Mouse (Mus musculus) midbrain, embryonic 11.5 days (tissue): Measurements from ENCODE around the gene Rap1gap2. TPM values are rescaled to one million over a fixed set of nuclear protein-coding genes. Genes with fewer than 3 reads are reported as not detected.

ENCODE experiments used
- ATAC-seq: fragments of 200-750 bp; cut with Nextera tagmentation; 2 replicates; pipeline ENCODE4 v1.8.0; 2017; ENCODE audit warnings: moderate TSS enrichment, moderate library complexity; ENCODE audit not compliant: low FRiP score
- DNase-seq: peaks from one replicate; pipeline ENCODE4 v3.0.0; 2015; ENCODE audit warnings: low spot score; ENCODE audit errors: missing footprints
- H3K27ac ChIP-seq: fragments of 300-500 bp; sonication (generic); 2 replicates; pipeline ENCODE4 v1.5.1; 2014; ENCODE audit warnings: low read depth, low read length
- H3K27me3 ChIP-seq: fragments of 300-500 bp; sonication (generic); 2 replicates; pipeline ENCODE4 v1.6.1; 2014; ENCODE audit warnings: mild to moderate bottlenecking, low read length, moderate library complexity, mixed read lengths; ENCODE audit not compliant: control insufficient read depth, insufficient read depth
- H3K36me3 ChIP-seq: fragments of 300-500 bp; sonication (generic); 2 replicates; pipeline ENCODE4 v1.6.1; 2014; ENCODE audit warnings: mild to moderate bottlenecking, low read length, moderate library complexity, mixed read lengths; ENCODE audit not compliant: control insufficient read depth, insufficient read depth
- H3K4me1 ChIP-seq: fragments of 300-500 bp; sonication (generic); 2 replicates; pipeline ENCODE4 v1.6.1; 2014; ENCODE audit warnings: low read length; ENCODE audit not compliant: control insufficient read depth, insufficient read depth
- H3K4me2 ChIP-seq: fragments of 300-500 bp; sonication (generic); 2 replicates; pipeline ENCODE4 v1.6.1; 2014; ENCODE audit warnings: mild to moderate bottlenecking, moderate library complexity
- H3K4me3 ChIP-seq: fragments of 300-500 bp; sonication (generic); 2 replicates; pipeline ENCODE4 v1.5.1; 2014; ENCODE audit warnings: low read depth, low read length
- H3K9ac ChIP-seq: fragments of 300-500 bp; sonication (generic); 2 replicates; pipeline ENCODE4 v1.6.1; 2014; ENCODE audit warnings: low read length
- H3K9me3 ChIP-seq: fragments of 300-500 bp; sonication (generic); 2 replicates; pipeline ENCODE4 v1.6.1; 2016; ENCODE audit warnings: low read length; ENCODE audit not compliant: control insufficient read depth
- WGBS: fragments of 180-500 bp; shearing (Covaris S2); extraction: QIAGEN DNeasy Blood & Tissue Kit; methylation state at CpG from one replicate; pipeline ENCODE4 v1.1.7; 2014; 5-methylcytosine and 5-hydroxymethylcytosine counted together
- polyA plus RNA-seq: library from polyadenylated mRNA; unstranded; fragments of >200 nt; fragmentation: Nextera tagmentation; extraction: Ambion mirVana; gene quantifications from 2 replicates; pipeline ENCODE4 v1.2.1, GENCODE M21; 2014

The Rap1gap2 gene
- polyA plus RNA-seq, 1 experiment from 2014 or later = 2.5 TPM

GRCm38 (mm10) chr11:74479715-74480289 is 130.9 kb downstream of the Rap1gap2 start:
- 88% methylated on average over 5 of the region's 5 CpGs for WGBS
- no peak overlapping the region for H3K9ac ChIP-seq
- ATAC-seq (no peak), DNase-seq (no peak)
- no peaks in the 10 kb centered on the region for H3K9me3 ChIP-seq
- no peaks in the 10 kb centered on the region for H3K27me3 ChIP-seq
- H3K4me3 ChIP-seq = no peak overlapping the region
- H3K36me3 ChIP-seq = no peaks in the 10 kb centered on the region
- H3K4me2 ChIP-seq = no peak overlapping the region
- no peaks in the 10 kb centered on the region for H3K4me1 ChIP-seq
- no peak overlapping the region for H3K27ac ChIP-seq

GRCm38 (mm10) chr11:74478877-74479276 is 131.8 kb downstream of the Rap1gap2 start:
- Histone ChIP-seq H3K4me1 (no peaks in the 10 kb centered on the region), H3K36me3 (no peaks in the 10 kb centered on the region), H3K27ac (no peak overlapping the region), H3K4me2 (no peak overlapping the region), H3K9me3 (no peaks in the 10 kb centered on the region), H3K27me3 (no peaks in the 10 kb centered on the region), H3K4me3 (no peak overlapping the region), H3K9ac (no peak overlapping the region)
- DNase-seq = no peak
- 89% methylated on average over 2 of the region's 2 CpGs for WGBS
- no peak for ATAC-seq

GRCm38 (mm10) chr11:74472671-74473070 is 138.0 kb downstream of the Rap1gap2 start:
- no peak overlapping the region for H3K4me2 ChIP-seq
- no peak overlapping the region for H3K4me3 ChIP-seq
- WGBS = 84% methylated on average over 10 of the region's 10 CpGs
- H3K9ac ChIP-seq = no peak overlapping the region
- H3K9me3 ChIP-seq = no peaks in the 10 kb centered on the region
- H3K36me3 ChIP-seq = no peaks in the 10 kb centered on the region
- no peak for ATAC-seq
- H3K27me3 ChIP-seq = no peaks in the 10 kb centered on the region
- no peak overlapping the region for H3K27ac ChIP-seq
- peaks cover 4% of the 10 kb centered on the region for H3K4me1 ChIP-seq
- DNase-seq = no peak

GRCm38 (mm10) chr11:74468195-74468594 is 142.5 kb downstream of the Rap1gap2 start:
- 37% methylated on average over 6 of the region's 6 CpGs for WGBS
- no peaks in the 10 kb centered on the region for H3K27me3 ChIP-seq
- ATAC-seq (peak; percentile 89), DNase-seq (peak; percentile 88)
- no peaks in the 10 kb centered on the region for H3K9me3 ChIP-seq
- no peak overlapping the region for H3K4me3 ChIP-seq
- H3K4me2 ChIP-seq = no peak overlapping the region
- H3K9ac ChIP-seq = no peak overlapping the region
- H3K4me1 ChIP-seq = peaks cover 4% of the 10 kb centered on the region
- H3K36me3 ChIP-seq = no peaks in the 10 kb centered on the region
- H3K27ac ChIP-seq = peak overlapping the region; percentile 47

GRCm38 (mm10) chr11:74465712-74466111 is 145.0 kb downstream of the Rap1gap2 start:
- ATAC-seq (no peak), DNase-seq (no peak)
- Histone ChIP-seq H3K27me3 (no peaks in the 10 kb centered on the region), H3K4me2 (no peak overlapping the region), H3K27ac (no peak overlapping the region), H3K9me3 (no peaks in the 10 kb centered on the region), H3K4me1 (peaks cover 4% of the 10 kb centered on the region), H3K9ac (no peak overlapping the region), H3K36me3 (no peaks in the 10 kb centered on the region), H3K4me3 (no peak overlapping the region)
- 49% methylated on average over 7 of the region's 7 CpGs for WGBS

GRCm38 (mm10) chr11:74464181-74464977 is 146.3 kb downstream of the Rap1gap2 start:
- Histone ChIP-seq H3K4me2 (no peak overlapping the region), H3K27ac (no peak overlapping the region), H3K36me3 (no peaks in the 10 kb centered on the region), H3K4me3 (no peak overlapping the region), H3K9me3 (no peaks in the 10 kb centered on the region), H3K4me1 (peaks cover 4% of the 10 kb centered on the region), H3K27me3 (no peaks in the 10 kb centered on the region), H3K9ac (no peak overlapping the region)
- WGBS = 80% methylated on average over 10 of the region's 10 CpGs
- ATAC-seq (no peak), DNase-seq (no peak)

GRCm38 (mm10) chr11:74462651-74463050 is 148.1 kb downstream of the Rap1gap2 start:
- H3K4me2 ChIP-seq = no peak overlapping the region
- WGBS = 37% methylated on average over 2 of the region's 2 CpGs
- no peak overlapping the region for H3K27ac ChIP-seq
- H3K9ac ChIP-seq = no peak overlapping the region
- no peaks in the 10 kb centered on the region for H3K27me3 ChIP-seq
- H3K36me3 ChIP-seq = no peaks in the 10 kb centered on the region
- no peak overlapping the region for H3K4me3 ChIP-seq
- no peak for DNase-seq
- no peaks in the 10 kb centered on the region for H3K9me3 ChIP-seq
- no peaks in the 10 kb centered on the region for H3K4me1 ChIP-seq
- ATAC-seq = no peak

- no peak for ATAC-seq
- no peaks in the 10 kb centered on the region for H3K27me3 ChIP-seq
- no peak for DNase-seq
These were observed 151.1 kb downstream of the Rap1gap2 start for GRCm38 (mm10) chr11:74459651-74460050.

GRCm38 (mm10) chr11:74458400-74458799 is 152.3 kb downstream of the Rap1gap2 start:
- Histone ChIP-seq H3K4me3 (no peak overlapping the region), H3K27ac (no peak overlapping the region), H3K27me3 (no peaks in the 10 kb centered on the region), H3K9ac (no peak overlapping the region), H3K4me1 (no peaks in the 10 kb centered on the region), H3K9me3 (no peaks in the 10 kb centered on the region), H3K4me2 (no peak overlapping the region), H3K36me3 (no peaks in the 10 kb centered on the region)
- DNase-seq (no peak), ATAC-seq (no peak)
- WGBS = 72% methylated on average over 3 of the region's 3 CpGs

More at GRCm38 (mm10) chr11:74459651-74460050, 151.1 kb downstream of the Rap1gap2 start:
- Histone ChIP-seq H3K36me3 (no peaks in the 10 kb centered on the region), H3K4me2 (no peak overlapping the region), H3K9ac (no peak overlapping the region), H3K27ac (no peak overlapping the region), H3K9me3 (no peaks in the 10 kb centered on the region), H3K4me1 (no peaks in the 10 kb centered on the region), H3K4me3 (no peak overlapping the region)
- 88% methylated on average over 8 of the region's 8 CpGs for WGBS
